Mouse (Mus musculus): ENCODE data around the gene Scn7a. TPM values are rescaled to one million over a fixed set of nuclear protein-coding genes. Genes with fewer than 3 reads are reported as not detected.

Scn7a gene
- not detected in 2 replicates for polyA plus RNA-seq (2012)

DNA sequence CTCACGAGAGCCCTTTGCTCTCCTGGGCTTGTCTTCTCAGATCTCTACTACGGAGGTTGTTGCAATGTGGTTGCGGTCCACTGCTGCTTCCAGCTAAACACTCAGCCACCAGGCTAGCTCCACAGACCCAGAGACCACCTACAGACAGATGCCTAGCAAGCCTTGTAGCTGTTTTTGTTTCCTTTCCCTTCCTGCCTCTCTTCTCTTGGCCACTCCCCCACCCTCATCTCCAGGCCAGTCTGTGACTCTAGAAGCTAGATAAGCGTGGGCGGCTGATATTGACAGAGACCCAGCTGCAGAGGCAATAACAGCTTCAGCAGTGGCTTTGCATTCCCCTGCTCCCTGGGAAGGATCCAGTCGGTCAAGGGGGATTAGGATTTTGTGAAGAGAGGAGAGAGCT, at the start of gene Scn7a:
Gene Scn7a, minus strand, starts transcription at position 150 of the 400 bp plus-strand sequence.
- no peaks in the 10 kb centered on the region for H3K9me3 ChIP-seq (ENCODE audit: control insufficient read depth, low read length)
- no peaks in the 10 kb centered on the region for H3K4me1 ChIP-seq (ENCODE audit: control insufficient read depth)
- TF ChIP-seq TAL1 (IDR thresholded peaks at IDR 0.05; ENCODE audit: low read length), result no peak
- no peak for TF ChIP-seq GATA1 (IDR thresholded peaks at IDR 0.05; ENCODE audit: low read length)
- no peaks in the 10 kb centered on the region for H3K36me3 ChIP-seq (ENCODE audit: control insufficient read depth)
- no peaks in the 10 kb centered on the region for H3K27me3 ChIP-seq (ENCODE audit: control insufficient read depth)
- H3K4me3 ChIP-seq (replicated peaks), result no peak within 1 kb of the TSS

DNA sequence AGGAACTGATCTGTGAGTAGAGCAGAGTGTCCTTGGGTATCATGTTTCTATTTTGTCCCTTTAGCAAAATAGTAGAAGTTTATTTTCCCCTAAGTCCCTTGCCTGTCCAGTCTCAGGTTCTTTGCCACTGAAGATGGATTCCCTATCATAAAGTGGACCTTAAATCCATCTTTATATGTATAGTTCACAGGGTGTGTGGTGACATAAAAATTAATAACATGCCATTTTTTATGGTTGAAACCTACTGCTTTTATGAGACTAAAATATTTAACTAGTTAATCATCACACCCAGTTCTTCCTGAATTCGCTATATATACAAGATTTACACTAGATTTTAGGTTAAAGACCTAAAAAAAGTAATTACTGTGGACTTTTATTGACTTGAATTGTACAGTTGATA, 43.0 kb upstream of the Scn7a start:
- Histone ChIP-seq H3K4me3 (replicated peaks) (no peak overlapping the region), H3K4me1 (ENCODE audit: control insufficient read depth) (no peaks in the 10 kb centered on the region), H3K36me3 (ENCODE audit: control insufficient read depth) (no peaks in the 10 kb centered on the region), H3K9me3 (ENCODE audit: control insufficient read depth, low read length) (no peaks in the 10 kb centered on the region), H3K27me3 (ENCODE audit: control insufficient read depth) (no peaks in the 10 kb centered on the region)
- TF ChIP-seq GATA1 (IDR thresholded peaks at IDR 0.05; ENCODE audit: low read length) (no peak), TAL1 (IDR thresholded peaks at IDR 0.05; ENCODE audit: low read length) (no peak)

DNA sequence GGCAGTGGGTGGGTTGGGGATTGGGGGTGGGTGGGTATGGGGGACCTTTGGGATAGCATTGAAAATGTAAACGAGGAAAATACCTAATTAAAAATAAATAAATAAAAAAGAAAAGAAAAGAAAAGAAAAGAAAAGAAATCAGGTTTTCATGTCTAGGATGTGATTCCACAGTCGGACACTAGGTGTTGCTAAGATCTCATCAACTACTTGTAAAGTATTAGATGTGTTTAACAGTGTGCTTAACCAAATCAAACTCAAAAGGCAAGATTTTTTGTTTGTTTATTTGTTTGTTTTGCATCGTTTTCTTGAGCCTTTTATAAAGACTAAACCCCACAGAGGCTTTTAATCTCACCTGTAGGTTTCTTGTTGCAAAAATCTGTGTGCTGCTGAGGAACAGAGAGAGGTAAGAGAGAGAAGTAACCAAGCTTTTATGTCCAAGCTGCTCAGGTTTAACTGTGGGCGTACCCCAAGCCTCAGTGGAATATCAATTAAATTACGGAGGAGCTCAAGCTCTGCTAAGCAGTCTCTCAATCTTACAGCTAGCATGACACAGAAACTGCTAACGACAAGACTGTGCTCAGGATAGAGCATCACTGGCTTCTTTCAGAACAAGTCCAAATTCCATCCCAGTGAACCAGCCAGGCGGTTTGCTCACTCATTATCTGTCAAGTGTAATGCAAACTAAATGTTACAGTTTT, 35.3 kb upstream of the Scn7a start:
- no peaks in the 10 kb centered on the region for H3K9me3 ChIP-seq (ENCODE audit: control insufficient read depth, low read length)
- H3K27me3 ChIP-seq (ENCODE audit: control insufficient read depth), result no peaks in the 10 kb centered on the region
- H3K4me3 ChIP-seq (replicated peaks), result no peak overlapping the region
- no peaks in the 10 kb centered on the region for H3K4me1 ChIP-seq (ENCODE audit: control insufficient read depth)
- TF ChIP-seq GATA1 (IDR thresholded peaks at IDR 0.05; ENCODE audit: low read length), result no peak
- TF ChIP-seq TAL1 (IDR thresholded peaks at IDR 0.05; ENCODE audit: low read length), result no peak
- no peaks in the 10 kb centered on the region for H3K36me3 ChIP-seq (ENCODE audit: control insufficient read depth)

DNA sequence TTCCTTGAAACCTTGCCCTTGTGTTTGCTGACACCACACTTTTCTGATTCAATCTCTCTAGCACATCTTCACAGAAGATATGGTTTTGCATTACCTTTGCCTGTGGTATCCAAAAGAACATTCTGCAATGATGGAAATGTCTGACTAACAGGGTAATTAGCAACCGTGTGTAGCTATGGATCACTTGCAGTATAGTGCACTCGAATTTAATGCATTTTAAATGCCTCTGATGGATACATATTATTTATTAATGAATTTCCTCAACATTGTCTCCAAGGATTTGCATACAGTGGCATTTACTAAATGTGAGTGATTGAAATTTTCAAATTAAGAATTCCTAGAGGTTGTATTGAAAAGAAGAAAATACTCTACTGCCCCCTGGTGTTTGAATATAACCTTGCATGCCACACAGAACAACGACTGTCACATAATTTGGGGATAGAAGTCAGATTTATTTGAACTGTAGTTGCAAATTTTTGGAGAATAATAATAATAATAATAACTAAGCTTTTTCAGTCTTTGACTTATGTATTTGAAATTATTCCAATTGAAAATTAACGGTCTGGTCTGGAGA, 15.0 kb upstream of the Scn7a start:
- TF ChIP-seq TAL1 (IDR thresholded peaks at IDR 0.05; ENCODE audit: low read length), result no peak
- TF ChIP-seq GATA1 (IDR thresholded peaks at IDR 0.05; ENCODE audit: low read length), result no peak
- H3K36me3 ChIP-seq (ENCODE audit: control insufficient read depth), result no peaks in the 10 kb centered on the region

DNA sequence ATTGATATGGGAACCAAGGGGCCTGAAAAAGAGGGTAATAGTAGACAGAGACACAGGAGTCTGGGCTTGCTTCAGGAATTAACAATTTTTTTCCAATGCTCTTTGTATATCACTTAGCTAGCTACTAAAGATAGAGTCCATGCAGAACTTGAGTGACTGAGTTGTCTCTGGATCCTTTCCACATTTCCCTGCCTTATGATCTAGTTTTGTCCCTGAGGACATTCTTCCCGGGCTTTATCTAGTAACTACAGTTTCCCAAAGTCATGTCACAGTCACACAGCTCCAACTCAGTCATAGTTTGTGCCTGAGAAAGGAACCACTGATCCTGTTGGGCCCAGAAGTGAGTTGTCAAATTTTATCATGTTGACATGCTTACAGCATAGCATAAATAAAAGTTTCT, 12.8 kb upstream of the Scn7a start:
- Histone ChIP-seq H3K9me3 (ENCODE audit: control insufficient read depth, low read length) (no peaks in the 10 kb centered on the region), H3K4me3 (replicated peaks) (no peak overlapping the region), H3K4me1 (ENCODE audit: control insufficient read depth) (no peaks in the 10 kb centered on the region), H3K27me3 (ENCODE audit: control insufficient read depth) (no peaks in the 10 kb centered on the region), H3K36me3 (ENCODE audit: control insufficient read depth) (no peaks in the 10 kb centered on the region)
- TF ChIP-seq TAL1 (IDR thresholded peaks at IDR 0.05; ENCODE audit: low read length) (no peak), GATA1 (IDR thresholded peaks at IDR 0.05; ENCODE audit: low read length) (no peak)

More for the DNA sequence above, 15.0 kb upstream of the Scn7a start:
- H3K4me1 ChIP-seq (ENCODE audit: control insufficient read depth), result no peaks in the 10 kb centered on the region
- no peaks in the 10 kb centered on the region for H3K9me3 ChIP-seq (ENCODE audit: control insufficient read depth, low read length)
- no peak overlapping the region for H3K4me3 ChIP-seq (replicated peaks)
- no peaks in the 10 kb centered on the region for H3K27me3 ChIP-seq (ENCODE audit: control insufficient read depth)

DNA sequence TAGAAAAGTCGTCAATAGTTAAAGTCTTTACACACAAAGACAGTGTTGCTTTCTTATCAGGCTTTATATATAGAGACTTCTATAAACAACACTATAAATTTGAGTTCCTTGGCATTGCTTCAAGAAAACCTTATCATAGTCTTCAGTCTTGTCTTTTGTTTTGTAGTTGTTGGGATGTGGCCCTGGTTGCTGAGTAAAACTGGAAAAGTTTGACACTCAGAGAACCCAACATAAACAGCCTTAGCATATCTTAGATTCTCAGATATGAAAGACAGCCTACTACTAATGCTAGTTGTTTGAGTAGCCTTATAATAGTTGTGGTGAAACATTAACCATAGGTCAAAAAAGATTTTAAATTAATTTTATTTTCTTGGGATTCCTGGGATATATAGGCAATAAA, 6.9 kb upstream of the Scn7a start:
- Histone ChIP-seq H3K27me3 (ENCODE audit: control insufficient read depth) (no peaks in the 10 kb centered on the region), H3K36me3 (ENCODE audit: control insufficient read depth) (no peaks in the 10 kb centered on the region), H3K4me3 (replicated peaks) (no peak overlapping the region), H3K4me1 (ENCODE audit: control insufficient read depth) (no peaks in the 10 kb centered on the region), H3K9me3 (ENCODE audit: control insufficient read depth, low read length) (no peaks in the 10 kb centered on the region)
- no peak for TF ChIP-seq GATA1 (IDR thresholded peaks at IDR 0.05; ENCODE audit: low read length)
- TF ChIP-seq TAL1 (IDR thresholded peaks at IDR 0.05; ENCODE audit: low read length), result no peak

DNA sequence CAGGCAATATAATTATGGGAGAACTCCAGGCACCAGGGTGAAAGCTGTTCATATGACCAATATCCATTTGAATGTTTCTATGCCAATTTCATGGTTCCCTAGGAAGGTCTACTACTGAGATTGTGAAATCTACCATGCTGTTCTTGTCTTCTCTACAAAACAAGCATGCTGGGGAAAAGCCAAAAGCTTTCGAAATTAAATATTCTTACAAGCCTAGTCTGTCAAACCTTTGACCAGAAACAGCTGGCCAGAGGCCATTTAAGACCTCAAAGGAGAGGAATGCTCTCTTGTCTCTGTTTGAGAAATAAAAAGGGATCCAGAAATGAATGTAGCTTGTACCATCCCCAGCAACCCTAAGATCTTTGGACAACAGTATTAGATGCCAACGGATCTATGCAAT, 3.8 kb downstream of the Scn7a start:
- H3K27me3 ChIP-seq (ENCODE audit: control insufficient read depth), result no peaks in the 10 kb centered on the region
- TF ChIP-seq TAL1 (IDR thresholded peaks at IDR 0.05; ENCODE audit: low read length) (no peak), GATA1 (IDR thresholded peaks at IDR 0.05; ENCODE audit: low read length) (no peak)

DNA sequence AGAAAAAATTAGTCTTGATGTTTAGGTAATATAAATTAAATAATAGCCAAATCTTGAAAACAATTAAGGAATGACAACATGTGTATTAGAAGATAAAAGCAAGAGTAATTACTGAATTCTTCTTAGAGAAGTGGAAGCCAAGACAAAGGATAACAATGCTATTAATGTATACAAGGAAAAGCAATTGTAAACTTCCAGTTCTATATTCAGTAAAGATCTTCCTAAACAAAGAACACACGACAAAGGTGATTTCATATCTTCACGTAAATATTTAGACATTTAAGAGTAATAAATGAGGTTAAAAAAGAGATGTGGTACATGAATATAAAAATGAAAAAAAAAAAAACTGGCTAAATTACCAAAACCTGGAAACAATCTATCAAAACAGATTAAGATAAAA, 16.7 kb downstream of the Scn7a start:
- no peaks in the 10 kb centered on the region for H3K36me3 ChIP-seq (ENCODE audit: control insufficient read depth)
- no peaks in the 10 kb centered on the region for H3K9me3 ChIP-seq (ENCODE audit: control insufficient read depth, low read length)
- no peak overlapping the region for H3K4me3 ChIP-seq (replicated peaks)
- no peaks in the 10 kb centered on the region for H3K4me1 ChIP-seq (ENCODE audit: control insufficient read depth)
- H3K27me3 ChIP-seq (ENCODE audit: control insufficient read depth), result no peaks in the 10 kb centered on the region
- TF ChIP-seq GATA1 (IDR thresholded peaks at IDR 0.05; ENCODE audit: low read length) (no peak), TAL1 (IDR thresholded peaks at IDR 0.05; ENCODE audit: low read length) (no peak)

More for the DNA sequence above, 3.8 kb downstream of the Scn7a start:
- Histone ChIP-seq H3K4me3 (replicated peaks) (no peak overlapping the region), H3K36me3 (ENCODE audit: control insufficient read depth) (no peaks in the 10 kb centered on the region), H3K4me1 (ENCODE audit: control insufficient read depth) (no peaks in the 10 kb centered on the region), H3K9me3 (ENCODE audit: control insufficient read depth, low read length) (no peaks in the 10 kb centered on the region)

DNA sequence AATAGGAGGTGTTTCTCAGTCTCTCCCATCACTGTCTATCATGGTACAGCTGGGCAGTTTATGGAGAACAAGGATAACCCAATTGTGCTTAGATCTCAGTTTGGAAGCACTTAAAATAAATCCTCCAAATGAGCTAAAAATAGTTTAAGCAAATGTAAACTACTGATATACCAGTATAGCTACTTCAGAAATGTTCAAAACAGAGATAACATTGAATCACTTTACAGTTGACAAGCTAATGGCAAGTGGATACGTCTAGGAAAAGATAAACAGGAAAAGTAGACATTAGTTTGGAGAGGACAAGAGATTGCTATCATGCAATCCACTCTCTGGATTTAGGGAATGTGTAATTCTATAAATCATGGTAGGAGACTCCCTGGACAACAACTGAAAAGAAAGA, 19.5 kb downstream of the Scn7a start:
- Histone ChIP-seq H3K27me3 (ENCODE audit: control insufficient read depth) (no peaks in the 10 kb centered on the region), H3K4me3 (replicated peaks) (no peak overlapping the region), H3K36me3 (ENCODE audit: control insufficient read depth) (no peaks in the 10 kb centered on the region), H3K4me1 (ENCODE audit: control insufficient read depth) (no peaks in the 10 kb centered on the region), H3K9me3 (ENCODE audit: control insufficient read depth, low read length) (no peaks in the 10 kb centered on the region)
- TF ChIP-seq GATA1 (IDR thresholded peaks at IDR 0.05; ENCODE audit: low read length) (no peak), TAL1 (IDR thresholded peaks at IDR 0.05; ENCODE audit: low read length) (no peak)
